Mouse (Mus musculus): ENCODE measurements around the gene Htr2a. TPM values are rescaled to one million over a fixed set of nuclear protein-coding genes. Genes with fewer than 3 reads are reported as not detected.

Gene Htr2a
- not detected for total RNA-seq (2023)

GRCm38 (mm10) chr14:74640819-74641381 lies at the start of gene Htr2a:
Htr2a (plus strand) TSS chr14:74640840.

GRCm38 (mm10) chr14:74732079-74732783 lies 91.6 kb downstream of the Htr2a start, which contains the start of gene Esd:
Esd (plus strand) TSS chr14:74732297.

Other genes with a start within 250 kb of the Htr2a start
- gene Esd, start 91.5 kb downstream of the Htr2a start, total RNA-seq (2023): 10 to 100 TPM; 61.6 to 71.8 TPM

All from B cell, adult 67 days (primary cell).